Mouse (Mus musculus) megakaryocyte, embryonic 14.5 days (primary cell): ENCODE measurements at regions not wholly inside any gene's neighbourhood (a gene's known extent, or its start where the extent isn't known, plus 50 kb on each side); places are given as distances from the start of the nearest gene placed in this dataset.

ENCODE experiments used
- FLI1 ChIP-seq: IDR thresholded peaks from 2 replicates; pipeline ENCODE4 v1.6.1; 2012; ENCODE audit warnings: low read length, inconsistent platforms, mixed read lengths
- GATA1 ChIP-seq: IDR thresholded peaks from 3 replicates; pipeline ENCODE4 v1.6.1; 2012; ENCODE audit warnings: mixed read lengths, low read length, inconsistent platforms, borderline replicate concordance

DNA sequence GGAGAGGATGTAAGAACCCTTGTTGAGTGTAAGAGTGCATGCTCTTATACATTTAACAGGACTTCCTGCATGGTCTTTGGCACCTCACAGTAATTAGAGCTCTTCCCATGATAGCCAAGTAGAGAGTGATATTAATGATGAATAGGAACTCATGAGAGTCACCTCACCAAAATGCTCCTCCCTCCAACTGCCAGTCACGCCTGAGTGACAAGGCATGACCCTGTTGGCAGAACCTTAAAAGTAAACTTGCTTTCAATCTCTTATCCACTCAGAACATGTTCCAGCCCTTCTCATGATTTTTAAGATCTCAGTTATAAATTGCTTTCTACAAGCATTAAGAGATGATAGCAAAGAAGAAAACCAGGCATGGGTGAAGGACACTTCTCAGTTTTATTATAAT is 291.8 kb downstream of the Tox3 start:
- TF ChIP-seq GATA1: no peak
- TF ChIP-seq FLI1: no peak
